Mouse (Mus musculus) cerebellum, adult 11-12 months (tissue): ENCODE results near the gene Wdr45b.
"Not testable (repeated sequence)": the region's sequence is repeated elsewhere in the genome, so short reads cannot be mapped to it uniquely, and the experiment has no call there.

Experiments used
- DNase-seq: peaks from one replicate; pipeline ENCODE4 v3.0.0; 2022

Wdr45b gene

GRCm38 (mm10) chr11:121354091-121354707 lies at the start of gene Wdr45b:
Wdr45b (minus strand) TSS chr11:121354445.
- DNase-seq, result peak; percentile 99

DNA sequence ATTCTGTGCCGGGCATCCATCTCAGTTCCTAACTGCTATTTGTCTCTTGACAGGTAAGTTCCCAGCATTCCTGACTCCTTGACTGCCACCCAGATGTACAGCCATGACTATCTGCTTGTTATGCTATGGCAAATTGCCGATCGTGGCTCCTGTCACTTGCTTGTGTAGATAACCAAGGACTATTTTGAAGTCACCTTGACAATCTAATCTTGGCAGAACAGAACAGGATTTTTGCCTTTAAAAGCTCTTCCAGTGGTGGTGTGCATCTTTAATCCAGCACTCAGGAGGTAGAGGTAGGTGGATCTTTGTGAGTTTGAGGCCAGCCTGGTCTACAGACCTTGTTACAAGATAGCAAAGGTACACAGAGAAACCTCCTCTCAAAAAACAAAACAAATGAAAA lies 38.2 kb upstream of the Wdr45b start:
- no peak for DNase-seq

- DNase-seq, result no peak
These were observed 36.5 kb upstream of the Wdr45b start for GRCm38 (mm10) chr11:121390793-121391192.

DNA sequence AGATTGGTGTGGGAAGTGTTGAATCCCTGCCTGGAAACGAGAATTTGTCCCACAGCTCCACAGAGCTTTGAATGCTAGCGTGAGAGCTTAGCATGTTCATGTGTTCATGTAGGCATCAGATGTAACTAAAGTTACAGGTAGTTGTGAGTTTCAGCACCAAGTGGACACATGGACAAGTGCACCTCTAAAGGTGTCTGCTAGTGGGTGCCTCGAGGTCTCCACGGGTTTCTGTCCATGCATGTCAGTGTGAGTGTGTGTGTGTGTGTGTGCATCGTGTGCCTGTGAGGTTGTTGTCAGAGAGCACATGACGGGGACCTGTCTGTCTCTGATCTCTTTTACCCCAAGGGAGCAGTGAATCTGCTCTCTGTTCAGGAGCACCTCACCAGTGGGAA lies 34.3 kb upstream of the Wdr45b start:
- no peak for DNase-seq

- peak; percentile 94 for DNase-seq
These were observed 33.7 kb upstream of the Wdr45b start, which contains the start of gene Rab40b for GRCm38 (mm10) chr11:121387750-121388553. Rab40b (minus strand) TSS chr11:121388251.

GRCm38 (mm10) chr11:121380294-121380693 lies 26.0 kb upstream of the Wdr45b start:
- no peak for DNase-seq

- DNase-seq, result no peak
These were observed 24.4 kb upstream of the Wdr45b start for GRCm38 (mm10) chr11:121378644-121379043.

DNA sequence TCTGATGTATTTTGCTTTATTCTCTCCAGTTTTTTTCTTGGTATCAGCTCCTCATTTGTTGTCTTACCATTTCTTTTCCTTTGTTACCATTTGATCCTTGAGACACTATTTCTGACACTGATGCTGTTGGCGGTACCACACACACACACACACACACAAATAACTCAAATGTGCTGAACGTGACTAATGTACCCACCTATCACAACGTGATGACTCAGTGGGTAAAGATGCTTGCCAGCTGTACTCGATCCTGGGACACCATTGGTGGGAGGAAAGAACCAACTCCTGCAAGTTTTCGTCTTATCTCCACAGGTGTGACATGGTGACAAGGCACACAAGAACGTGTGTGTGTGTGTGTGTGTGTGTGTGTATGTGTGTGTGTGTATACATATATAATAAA lies 19.1 kb upstream of the Wdr45b start:
- no peak for DNase-seq

DNA sequence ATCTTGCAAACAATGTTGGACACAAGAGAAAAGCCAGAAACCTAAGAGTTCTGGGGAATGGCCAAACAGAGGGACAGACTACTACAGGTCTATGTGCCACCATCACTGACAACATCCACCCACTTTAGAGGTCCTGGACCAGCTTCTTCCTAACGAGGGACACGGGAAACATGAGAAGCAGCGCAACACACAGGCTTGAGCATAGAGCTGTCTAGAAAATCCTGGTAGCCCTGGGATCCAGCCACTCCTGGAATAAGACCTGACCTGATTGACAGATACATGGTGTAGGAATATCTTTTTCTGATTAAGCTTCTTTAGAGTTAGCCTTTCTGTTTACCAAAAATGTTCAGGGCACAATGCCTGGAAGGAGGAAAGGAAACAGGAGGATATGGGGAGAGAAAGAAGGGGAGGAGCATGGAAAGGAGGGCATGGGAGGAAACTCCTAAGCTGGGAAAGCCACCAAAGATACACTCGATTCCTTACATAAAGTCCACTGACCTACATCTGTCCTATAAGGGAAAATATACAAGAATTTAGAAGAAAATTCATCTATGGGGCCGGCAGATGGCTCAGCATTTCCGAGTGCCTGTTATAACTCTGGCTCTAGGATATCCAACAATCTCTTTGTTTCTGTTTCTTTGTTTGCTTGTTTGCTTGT lies 16.2 kb upstream of the Wdr45b start:
- no peak for DNase-seq

- no peak for DNase-seq
These were observed 15.4 kb upstream of the Wdr45b start for GRCm38 (mm10) chr11:121369622-121370021.

DNA sequence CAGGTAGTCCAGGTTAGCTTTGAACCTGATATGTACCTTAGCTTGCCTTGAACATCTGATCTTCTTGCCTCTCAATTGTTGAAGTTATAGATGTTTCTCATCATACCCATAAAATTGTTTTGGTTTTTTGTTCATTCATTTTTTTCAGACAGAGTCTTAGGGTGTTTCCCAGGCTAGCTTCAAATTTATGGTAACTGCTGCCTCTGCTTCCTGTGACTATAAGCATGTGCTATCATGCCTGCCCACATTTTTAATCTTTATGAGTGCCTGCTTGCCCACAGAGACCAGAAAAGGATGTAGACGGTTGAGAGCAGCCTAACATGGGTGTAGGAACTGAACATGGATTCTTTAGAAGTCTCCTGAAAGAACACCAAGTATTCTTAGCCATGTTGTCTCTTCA lies 14.5 kb upstream of the Wdr45b start:
- no peak for DNase-seq

DNA sequence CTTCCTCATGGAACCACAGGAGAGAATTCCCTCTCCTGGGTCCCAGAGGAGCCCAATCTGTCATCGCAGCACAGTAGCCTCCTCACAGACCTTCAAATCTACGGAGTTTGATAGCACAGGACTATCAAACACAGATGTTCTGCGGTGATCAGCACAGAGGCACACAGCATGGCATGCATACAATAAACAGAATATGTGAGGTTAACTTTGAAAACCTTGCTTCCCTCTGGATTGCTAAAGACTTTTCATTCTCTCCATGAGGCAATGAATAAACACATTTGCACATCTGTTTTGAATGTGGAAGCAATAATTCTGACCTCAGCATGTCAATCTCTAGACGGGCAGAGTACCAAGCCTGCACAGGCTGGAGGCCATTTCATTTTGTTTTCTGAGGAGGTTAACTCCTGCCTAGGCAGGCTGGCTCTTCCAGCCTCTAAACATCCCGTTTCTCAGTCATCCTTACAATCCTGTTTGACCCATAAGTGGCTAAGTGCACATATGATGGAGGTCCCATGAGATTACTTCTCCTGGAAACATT lies 13.0 kb upstream of the Wdr45b start:
- DNase-seq, result no peak

DNA sequence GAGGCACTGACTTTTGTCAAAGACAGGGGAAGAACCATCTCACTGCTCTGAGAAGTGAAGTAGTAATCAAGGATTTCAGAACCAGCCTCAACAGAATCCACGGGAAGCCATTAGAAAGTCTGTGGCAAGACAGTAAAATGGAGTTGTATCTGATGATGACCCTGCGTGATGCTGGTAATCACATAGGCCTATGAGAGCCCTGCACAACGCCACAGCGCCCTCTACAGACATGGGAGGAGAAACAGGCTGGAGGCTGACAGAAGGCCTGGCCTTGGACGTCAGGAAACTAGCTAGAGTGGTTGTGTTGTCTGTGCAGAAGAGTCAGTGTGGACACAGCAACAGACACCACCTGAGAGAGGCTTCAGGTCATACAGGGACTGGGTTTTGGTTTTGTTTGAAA lies 8.0 kb upstream of the Wdr45b start:
- no peak for DNase-seq

GRCm38 (mm10) chr11:121353326-121354090 lies 737 bp downstream of the Wdr45b start:
- DNase-seq, result peak; percentile 54

- not testable (repeated sequence) for DNase-seq
These were observed 5.5 kb downstream of the Wdr45b start for GRCm38 (mm10) chr11:121348727-121349126.

DNA sequence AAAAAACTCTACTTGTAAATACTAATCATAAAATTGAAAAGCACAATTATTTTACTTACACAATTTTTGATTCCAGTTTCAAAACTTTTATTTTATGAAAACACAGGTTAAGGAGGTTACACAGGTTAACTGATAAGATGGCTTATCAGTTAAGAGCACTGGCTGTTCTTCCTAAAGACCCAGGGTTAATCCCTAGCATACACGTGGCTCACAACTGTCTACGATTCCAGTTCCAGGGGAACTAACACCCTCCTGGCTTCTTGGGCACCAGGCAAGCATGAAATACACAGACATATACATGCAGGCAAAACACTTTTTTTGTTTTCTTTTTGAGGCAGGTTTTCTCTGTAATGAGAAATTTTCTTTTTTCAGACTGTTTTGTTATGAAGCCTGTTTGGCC lies 6.1 kb downstream of the Wdr45b start:
- no peak for DNase-seq

GRCm38 (mm10) chr11:121347036-121347435 lies 7.2 kb downstream of the Wdr45b start:
- DNase-seq, result no peak

GRCm38 (mm10) chr11:121342423-121342822 lies 11.8 kb downstream of the Wdr45b start:
- DNase-seq, result not testable (repeated sequence)

DNA sequence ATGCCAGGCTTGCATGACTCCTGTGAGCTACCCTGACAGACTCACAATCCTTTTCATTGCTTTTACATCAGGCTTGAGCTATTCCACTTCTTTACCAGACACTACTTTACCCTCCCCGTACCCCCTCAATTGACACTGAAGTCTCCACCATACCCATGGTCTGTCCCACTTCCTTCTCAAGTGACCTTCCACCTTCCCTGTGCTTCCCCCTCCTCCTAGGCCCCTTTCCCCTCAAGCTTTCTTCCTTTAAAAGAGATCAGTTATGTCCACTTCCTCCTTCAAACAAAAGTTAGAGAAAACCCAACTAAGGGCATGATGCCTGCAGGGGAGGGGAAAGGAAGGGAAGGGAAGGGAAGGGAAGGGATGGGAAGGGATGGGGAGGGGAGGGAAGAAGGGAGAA lies 14.0 kb downstream of the Wdr45b start:
- no peak for DNase-seq

GRCm38 (mm10) chr11:121339647-121340046 lies 14.6 kb downstream of the Wdr45b start:
- no peak for DNase-seq

DNA sequence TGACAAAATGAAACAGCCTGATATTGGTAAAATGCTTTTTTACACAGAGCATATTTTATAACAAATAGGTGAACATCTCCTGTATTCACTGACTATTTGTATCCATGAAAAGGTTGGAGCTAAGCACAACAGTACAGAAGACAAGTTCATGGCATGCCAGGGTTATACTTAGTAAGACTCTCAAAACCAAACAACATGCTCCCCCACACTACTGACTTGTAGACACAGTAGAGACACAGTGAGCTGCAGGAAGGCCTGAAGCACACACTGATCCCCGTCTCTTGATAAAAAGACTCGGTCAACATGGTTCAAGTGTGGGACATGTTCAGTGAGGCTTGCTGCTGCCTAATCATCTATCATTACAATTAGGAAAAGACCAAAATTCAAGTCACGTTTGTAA lies 22.6 kb downstream of the Wdr45b start:
- DNase-seq, result no peak

GRCm38 (mm10) chr11:121328619-121329018 lies 25.6 kb downstream of the Wdr45b start:
- DNase-seq, result no peak

DNA sequence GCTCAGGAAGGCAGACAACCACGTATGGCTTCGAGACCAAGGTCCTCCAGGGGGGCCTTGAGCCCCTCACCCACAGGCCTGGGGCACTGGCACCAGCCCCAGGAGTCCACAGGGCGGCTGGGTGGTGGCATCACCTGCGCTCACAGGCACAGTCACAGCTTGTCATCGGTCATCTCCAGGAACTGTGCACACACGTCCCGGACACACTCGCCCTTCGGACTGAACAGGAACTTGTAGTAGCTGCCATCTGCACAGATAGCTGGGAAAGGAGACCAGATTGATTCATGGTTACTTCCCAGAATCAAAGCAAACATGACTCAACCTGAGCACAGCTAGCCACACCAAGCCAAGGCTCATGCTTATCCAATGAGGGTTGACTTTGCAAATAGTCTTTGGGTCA lies 26.0 kb downstream of the Wdr45b start:
- DNase-seq, result peak; percentile 46
